Mouse (Mus musculus) lung, postnatal 0 days (tissue): ENCODE results near the gene Ccnt1. TPM values are rescaled to one million over a fixed set of nuclear protein-coding genes. Genes with fewer than 3 reads are reported as not detected.
"Not testable (repeated sequence)": the region's sequence is repeated elsewhere in the genome, so short reads cannot be mapped to it uniquely, and the experiment has no call there.

Source experiments
- ATAC-seq: fragments of 200-750 bp; cut with Nextera tagmentation; 2 replicates; pipeline ENCODE4 v1.8.0; 2017; ENCODE audit warnings: moderate library complexity
- DNase-seq: peaks from one replicate; pipeline ENCODE4 v3.0.0-alpha.2; 2016; ENCODE audit warnings: low spot score
- H3K27ac ChIP-seq: fragments of 300-500 bp; sonication (generic); 2 replicates; pipeline ENCODE4 v1.5.1; 2014; ENCODE audit warnings: antibody characterized with exemption, mild to moderate bottlenecking, low read length, mixed read lengths
- H3K27me3 ChIP-seq: fragments of 300-500 bp; sonication (generic); replicated peaks from 2 replicates; pipeline ENCODE4 v1.6.1; 2014; ENCODE audit warnings: low read length, mixed read lengths; ENCODE audit not compliant: insufficient read depth
- H3K36me3 ChIP-seq: fragments of 300-500 bp; sonication (generic); 2 replicates; pipeline ENCODE4 v1.6.1; 2014; ENCODE audit warnings: low read length, mixed read lengths; ENCODE audit not compliant: insufficient read depth
- H3K4me1 ChIP-seq: fragments of 300-500 bp; sonication (generic); 2 replicates; pipeline ENCODE4 v1.6.1; 2014; ENCODE audit warnings: antibody characterized with exemption, low read depth, low read length, mixed read lengths; ENCODE audit not compliant: insufficient read depth
- H3K4me2 ChIP-seq: fragments of 300-500 bp; sonication (generic); replicated peaks from 2 replicates; pipeline ENCODE4 v1.6.1; 2014; ENCODE audit warnings: low read depth, mild to moderate bottlenecking, low read length, moderate library complexity, mixed read lengths
- H3K4me3 ChIP-seq: fragments of 300-500 bp; sonication (generic); 2 replicates; pipeline ENCODE4 v1.5.1; 2014; ENCODE audit warnings: low read depth, low read length
- H3K9ac ChIP-seq: fragments of 300-500 bp; sonication (generic); replicated peaks from 2 replicates; pipeline ENCODE4 v1.6.1; 2014; ENCODE audit warnings: low read depth, mild to moderate bottlenecking
- H3K9me3 ChIP-seq: fragments of 300-500 bp; sonication (generic); 2 replicates; pipeline ENCODE4 v1.6.1; 2016; ENCODE audit warnings: low read length, mixed read lengths
- CTCF ChIP-seq: IDR thresholded peaks from 2 replicates; pipeline ENCODE4 v1.5.1; 2016; ENCODE audit warnings: antibody characterized with exemption, mild to moderate bottlenecking
- EP300 ChIP-seq: IDR thresholded peaks from 2 replicates; pipeline ENCODE4 v1.6.1; 2016; ENCODE audit warnings: antibody characterized with exemption, mild to moderate bottlenecking, control low read depth
- WGBS: fragments of 180-500 bp; shearing (Covaris S2); extraction: QIAGEN DNeasy Blood & Tissue Kit; methylation state at CpG from one replicate; pipeline ENCODE4 v1.1.7; 2014; 5-methylcytosine and 5-hydroxymethylcytosine counted together
- polyA plus RNA-seq: library from polyadenylated mRNA; unstranded; fragments of >200 nt; fragmentation: Nextera tagmentation; extraction: Ambion mirVana; gene quantifications from 2 replicates; pipeline ENCODE4 v1.2.1, GENCODE M21; 2015

The Ccnt1 gene
- polyA plus RNA-seq, 1 experiment from 2014 or later: 31.0 TPM

DNA sequence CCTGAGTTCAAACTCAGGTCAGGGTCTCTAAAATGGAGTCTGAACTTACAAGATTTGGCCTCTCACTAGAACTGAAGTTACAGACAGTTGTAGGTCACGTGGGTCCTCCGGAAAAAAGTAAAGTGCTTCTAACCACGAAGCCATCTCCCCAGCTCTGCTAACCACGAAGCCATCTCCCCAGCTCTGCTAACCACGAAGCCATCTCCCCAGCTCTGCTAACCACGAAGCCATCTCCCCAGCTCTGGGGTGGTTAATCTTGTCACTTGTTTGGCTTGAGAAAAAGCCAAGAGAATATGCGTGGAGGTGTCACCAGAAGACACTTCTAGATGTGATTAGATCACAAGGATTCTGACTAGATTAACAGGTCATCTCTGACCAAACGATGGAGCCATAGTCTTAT is 56.6 kb downstream of the Ccnt1 start:
- Histone ChIP-seq H3K4me2 (no peak overlapping the region), H3K27ac (no peak overlapping the region), H3K4me1 (0 out of 2 replicates have a peak, but pooled peaks cover 3% of the 10 kb centered on the region), H3K4me3 (no peak overlapping the region), H3K9me3 (no peaks in the 10 kb centered on the region), H3K36me3 (0 out of 2 replicates have a peak, but pooled peaks cover 8% of the 10 kb centered on the region), H3K27me3 (no peaks in the 10 kb centered on the region), H3K9ac (no peak overlapping the region)
- TF ChIP-seq EP300 (no peak), CTCF (no peak)
- 77% methylated on average over 8 of the region's 8 CpGs for WGBS
- DNase-seq (no peak), ATAC-seq (no peak)

DNA sequence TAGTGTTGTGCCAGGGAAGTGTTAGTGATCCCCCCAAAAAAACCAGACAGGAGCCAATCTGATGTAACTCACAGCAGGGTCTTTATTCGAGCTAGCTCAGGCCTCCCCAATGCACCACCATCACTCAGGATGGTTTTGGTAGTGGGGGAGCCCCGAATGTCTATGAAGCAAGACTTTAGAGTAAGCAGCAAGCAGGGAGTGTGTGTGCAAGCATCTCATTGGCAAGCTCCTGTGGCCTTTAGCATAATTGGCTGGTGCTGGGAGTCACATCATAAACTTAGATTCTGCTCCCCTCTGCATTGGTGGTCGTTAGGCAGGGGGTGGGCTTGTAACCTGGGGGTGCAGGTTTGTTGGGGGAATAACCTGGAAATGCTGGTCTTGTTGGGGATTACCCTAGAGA is 57.0 kb downstream of the Ccnt1 start:
- not testable (repeated sequence) for H3K27me3 ChIP-seq, H3K9ac ChIP-seq, H3K4me1 ChIP-seq, DNase-seq, H3K4me2 ChIP-seq, H3K4me3 ChIP-seq, ATAC-seq, H3K9me3 ChIP-seq, H3K36me3 ChIP-seq
- peak overlapping the region; percentile 29; the same call in 1 of the 2 replicates for H3K27ac ChIP-seq
- 64% methylated on average over 3 of the region's 3 CpGs for WGBS

DNA sequence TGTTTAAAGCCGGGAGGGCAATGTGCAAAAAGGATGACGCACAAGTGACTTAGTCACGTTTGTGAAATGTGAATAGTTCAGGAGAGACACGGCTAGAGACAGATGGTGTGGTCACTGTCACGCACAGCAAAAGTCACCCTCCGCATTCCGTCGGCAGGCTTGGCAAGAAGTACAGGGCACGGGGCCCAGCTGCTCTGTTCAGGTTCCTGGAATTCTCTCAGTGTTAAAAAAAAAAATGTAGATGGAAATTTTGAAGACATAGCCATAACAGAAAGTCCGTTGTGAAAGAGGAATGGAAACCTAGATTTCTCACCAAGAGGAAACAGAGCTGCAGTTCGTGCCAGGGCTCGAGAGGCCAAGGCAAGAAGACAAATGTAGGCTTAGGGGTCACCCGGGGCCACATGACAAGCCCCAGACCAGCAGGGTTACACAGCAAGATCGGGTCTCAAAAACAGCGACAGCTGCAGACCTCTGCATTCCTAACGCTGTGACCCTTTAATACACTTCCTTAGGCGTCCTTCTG is 57.9 kb downstream of the Ccnt1 start:
- no peak overlapping the region for H3K4me2 ChIP-seq
- no peak overlapping the region for H3K4me3 ChIP-seq
- TF ChIP-seq CTCF (no peak), EP300 (peak; percentile 68)
- H3K27me3 ChIP-seq: no peaks in the 10 kb centered on the region
- 0 out of 2 replicates have a peak, but pooled peaks cover 3% of the 10 kb centered on the region for H3K4me1 ChIP-seq
- ATAC-seq: peak; percentile 89
- 0 out of 2 replicates have a peak, but pooled peaks cover 3% of the 10 kb centered on the region for H3K36me3 ChIP-seq
- WGBS: 24% methylated on average over 17 of the region's 17 CpGs
- peak overlapping the region; percentile 29; the same call in 1 of the 2 replicates for H3K27ac ChIP-seq
- H3K9me3 ChIP-seq: no peaks in the 10 kb centered on the region
- H3K9ac ChIP-seq: no peak overlapping the region
- peak; percentile 93 for DNase-seq

DNA sequence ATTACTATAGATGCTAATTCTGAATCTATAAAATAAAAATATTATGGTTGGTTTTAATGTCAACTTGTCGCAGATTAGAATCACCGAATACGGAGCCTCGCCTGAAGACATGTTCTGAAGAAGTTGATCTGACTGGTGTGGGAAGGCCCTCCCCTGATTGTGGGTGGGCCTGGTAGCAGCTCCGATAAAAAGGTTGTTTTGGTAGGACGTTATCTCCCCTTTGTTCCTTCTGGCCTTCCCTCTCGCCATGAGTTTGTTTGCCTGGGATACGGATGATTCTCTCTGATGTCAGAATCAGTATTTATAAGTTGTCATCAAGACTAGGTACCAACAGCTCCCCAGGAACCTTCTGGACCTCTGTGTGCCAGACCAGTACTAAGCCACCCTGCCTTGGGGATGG is 58.5 kb downstream of the Ccnt1 start:
- H3K9ac ChIP-seq: no peak overlapping the region
- H3K27ac ChIP-seq: peak overlapping the region; percentile 32; the same call in 1 of the 2 replicates
- WGBS: 55% methylated on average over 8 of the region's 8 CpGs
- no peaks in the 10 kb centered on the region for H3K36me3 ChIP-seq
- DNase-seq (no peak), ATAC-seq (0 out of 2 replicates have a peak, but pooled peaks have one; percentile 2)
- H3K4me2 ChIP-seq: no peak overlapping the region
- no peaks in the 10 kb centered on the region for H3K9me3 ChIP-seq
- no peak for TF ChIP-seq CTCF
- H3K27me3 ChIP-seq: no peaks in the 10 kb centered on the region
- H3K4me3 ChIP-seq: no peak overlapping the region
- 0 out of 2 replicates have a peak, but pooled peaks cover 3% of the 10 kb centered on the region for H3K4me1 ChIP-seq

DNA sequence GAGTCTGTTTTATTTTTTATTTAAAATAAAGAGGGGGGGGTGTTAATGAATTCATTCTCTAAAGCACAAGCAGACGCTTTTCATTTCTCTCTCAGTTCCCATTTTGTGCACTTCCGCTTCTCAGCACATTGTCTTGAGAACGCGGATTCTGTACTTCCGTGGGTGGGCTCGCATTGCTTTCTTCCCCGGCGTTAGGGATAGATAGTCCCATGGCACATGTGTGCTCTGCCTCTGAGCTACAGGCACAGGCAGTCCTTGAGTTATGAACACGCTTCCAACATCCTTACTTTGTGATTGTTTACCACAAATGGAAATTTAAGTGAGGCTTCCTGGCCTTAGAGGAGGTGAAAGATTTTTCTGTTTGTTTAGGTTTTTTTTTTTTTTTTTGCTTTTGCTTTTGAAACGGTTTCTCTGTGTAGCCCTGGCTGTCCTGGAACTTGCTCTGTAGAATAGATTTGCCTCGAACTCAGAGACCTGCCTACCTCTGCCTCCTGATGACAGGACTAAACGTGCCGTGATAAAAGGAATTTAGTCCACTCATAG is 59.3 kb downstream of the Ccnt1 start:
- no peaks in the 10 kb centered on the region for H3K9me3 ChIP-seq
- DNase-seq (no peak), ATAC-seq (no peak)
- H3K27me3 ChIP-seq: no peaks in the 10 kb centered on the region
- H3K36me3 ChIP-seq: no peaks in the 10 kb centered on the region
- no peak overlapping the region for H3K9ac ChIP-seq
- H3K4me2 ChIP-seq: 0 out of 2 replicates have a peak overlapping the region, but pooled peaks have one; percentile 48
- 0 out of 2 replicates have a peak, but pooled peaks cover 3% of the 10 kb centered on the region for H3K4me1 ChIP-seq
- H3K27ac ChIP-seq: no peak overlapping the region
- no peak overlapping the region for H3K4me3 ChIP-seq
- 45% methylated on average over 13 of the region's 13 CpGs for WGBS
- TF ChIP-seq CTCF: no peak
- no peak for TF ChIP-seq EP300

DNA sequence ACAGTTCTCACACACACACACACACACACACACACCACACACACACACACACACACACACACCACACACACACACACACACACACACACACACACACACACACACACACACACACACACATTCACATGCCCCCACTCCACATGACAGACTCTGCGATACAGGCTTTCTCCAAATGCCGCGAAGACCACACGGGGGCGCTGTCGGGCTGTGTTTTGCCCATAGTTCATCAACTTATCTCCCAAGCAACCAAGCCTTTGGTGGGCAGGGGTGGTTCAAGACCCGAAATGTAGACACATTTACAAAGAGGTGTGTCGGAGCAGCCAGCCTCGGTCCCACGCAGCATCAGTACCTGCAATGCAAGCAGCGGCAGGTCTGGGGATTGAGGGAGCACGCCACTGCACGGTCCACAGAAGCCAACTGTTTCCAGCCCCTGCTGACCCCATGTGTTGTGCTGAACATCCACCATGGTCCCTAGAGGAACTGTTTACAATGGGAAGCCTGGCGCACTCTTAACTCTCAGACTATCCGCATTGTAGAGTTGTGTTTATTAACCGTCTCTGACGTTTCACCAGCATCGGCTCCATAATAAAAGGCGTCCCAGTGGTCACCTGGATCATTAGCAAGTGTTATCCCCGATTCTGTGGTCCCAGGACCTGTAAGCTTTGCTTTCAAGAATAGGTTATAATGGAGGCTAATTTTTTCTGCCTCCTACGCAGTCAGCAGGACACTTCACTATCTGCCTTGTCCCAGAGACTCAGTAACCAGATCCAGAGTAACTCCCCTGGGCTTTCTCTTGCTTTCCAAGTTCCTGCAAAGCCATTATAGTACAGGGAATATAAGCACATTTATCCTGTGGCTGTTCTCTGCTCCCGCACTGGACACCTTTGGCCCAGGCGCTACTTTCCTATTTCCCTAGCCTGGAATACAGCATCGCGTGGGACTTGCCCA is 60.0 kb downstream of the Ccnt1 start:
- Histone ChIP-seq H3K27me3 (no peaks in the 10 kb centered on the region), H3K27ac (no peak overlapping the region), H3K9me3 (no peaks in the 10 kb centered on the region), H3K4me2 (peak overlapping the region; percentile 48), H3K36me3 (no peaks in the 10 kb centered on the region), H3K4me1 (0 out of 2 replicates have a peak, but pooled peaks cover 3% of the 10 kb centered on the region), H3K4me3 (peak overlapping the region; percentile 8; the same call in 1 of the 2 replicates), H3K9ac (no peak overlapping the region)
- DNase-seq (peak; percentile 76), ATAC-seq (no peak)
- 29% methylated on average over 25 of the region's 25 CpGs for WGBS
- TF ChIP-seq EP300: no peak
- TF ChIP-seq CTCF: peak; percentile 90
